Mouse (Mus musculus): ENCODE data around the gene Galr3. TPM values are rescaled to one million over a fixed set of nuclear protein-coding genes. Genes with fewer than 3 reads are reported as not detected.
A peak's percentile ranks its signal among the peaks of the same experiment; 100 is the strongest.

The Galr3 gene
- total and polyA plus RNA-seq, 3 experiments = 0.70 to 1.6 (median 1.2) TPM

DNA sequence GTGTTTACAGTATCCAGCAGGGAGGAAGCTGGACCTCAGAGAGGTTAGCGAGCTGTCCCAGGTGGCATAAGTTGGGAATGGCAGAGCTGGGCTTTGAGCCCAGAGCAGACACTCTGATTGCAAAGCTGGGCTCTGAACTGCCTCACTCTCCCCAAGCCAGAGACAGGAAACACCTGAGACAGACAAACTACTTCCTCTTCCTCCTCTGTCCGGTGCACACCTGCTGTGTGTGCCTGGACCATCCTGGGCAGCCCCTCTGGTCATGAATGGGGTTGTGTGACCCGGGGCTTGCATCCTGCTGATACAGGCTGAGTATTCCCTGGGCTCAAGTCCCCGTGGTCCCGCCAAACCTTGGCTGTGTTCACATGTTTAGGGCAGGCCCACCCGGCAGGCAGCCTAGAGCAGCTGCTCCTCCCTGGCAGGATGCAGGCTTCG, 41.3 kb upstream of the Galr3 start:
- Histone ChIP-seq H3K4me1 (ENCODE audit: control insufficient read depth in 1 of 2, insufficient read depth in 2 of 2) (peaks cover 20 to 60% of the 10 kb centered on the region in 2 experiments), H3K79me2 (replicated peaks; ENCODE audit: control insufficient read depth, extremely low read depth, insufficient read depth, poor library complexity, severe bottlenecking) (no peaks in the 10 kb centered on the region), H3K4me3 (replicated peaks in 1 of 3; ENCODE audit: low read depth in 2 of 3, low read length in 2 of 3, poor library complexity in 1 of 3) (no peak overlapping the region), H3K36me3 (replicated peaks in 1 of 2; ENCODE audit: control insufficient read depth in 1 of 2, insufficient read depth in 1 of 2, low read length in 1 of 2) (peaks cover 63 to 80% of the 10 kb centered on the region in 2 experiments), H3K27me3 (replicated peaks) (no peaks in the 10 kb centered on the region), H3K4me2 (ENCODE audit: insufficient read depth, low read depth, poor library complexity, severe bottlenecking) (no peak overlapping the region), H3K27ac (ENCODE audit: insufficient read depth, low read depth) (no peak overlapping the region), H3K9me3 (replicated peaks; ENCODE audit: low read length) (no peaks in the 10 kb centered on the region), H3K9ac (ENCODE audit: insufficient read depth, low read depth) (no peak overlapping the region)
- peak; percentile 15 for DNase-seq (ENCODE audit: extremely low read depth)
- in situ Hi-C loops (cut with MboI; ENCODE audit: low pct_ligation_motif_present, low pct_unique_long_range_greater_than_20kb, low sequenced_read_pairs) = no loop called here
- TF ChIP-seq RAD21 (IDR thresholded peaks at IDR 0.05; ENCODE audit: low read depth, low read length) (no peak), IRF4 (IDR thresholded peaks at IDR 0.05; ENCODE audit: low read depth, low read length) (no peak), SMC3 (IDR thresholded peaks at IDR 0.05; ENCODE audit: low read depth, low read length) (no peak), MYC (IDR thresholded peaks at IDR 0.05; ENCODE audit: low read depth, low read length) (no peak), CHD1 (IDR thresholded peaks at IDR 0.05; ENCODE audit: low read depth, low read length) (no peak), POLR2A (IDR thresholded peaks at IDR 0.05; ENCODE audit: low read depth, low read length) (no peak), EP300 (IDR thresholded peaks at IDR 0.05; ENCODE audit: low read length) (no peak), MAX (IDR thresholded peaks at IDR 0.05; ENCODE audit: low read length) (no peak), ZKSCAN1 (IDR thresholded peaks at IDR 0.05; ENCODE audit: borderline replicate concordance, low read depth, low read length) (no peak), SIN3A (IDR thresholded peaks at IDR 0.05; ENCODE audit: low read length) (no peak), CTCF (conservative IDR thresholded peaks at IDR 0.05 in 1 of 2, IDR thresholded peaks at IDR 0.05 in 1 of 2; ENCODE audit: low read depth in 2 of 2, low read length in 2 of 2) (no peak), E2F4 (IDR thresholded peaks at IDR 0.05; ENCODE audit: insufficient replicate concordance, low read depth, low read length) (no peak), MAFK (IDR thresholded peaks at IDR 0.05; ENCODE audit: insufficient replicate concordance, low read length) (no peak), ELF1 (IDR thresholded peaks at IDR 0.05; ENCODE audit: low read depth, low read length) (no peak), ZC3H11A (IDR thresholded peaks at IDR 0.05; ENCODE audit: low read depth, low read length) (no peak), JUND (conservative IDR thresholded peaks at IDR 0.05; ENCODE audit: low read depth, low read length) (no peak), ZMIZ1 (IDR thresholded peaks at IDR 0.05; ENCODE audit: low read depth, low read length) (no peak), KAT2A (IDR thresholded peaks at IDR 0.05; ENCODE audit: insufficient replicate concordance, low read length) (no peak)
- dilution Hi-C loops (cut with MboI; ENCODE audit: extremely low pct_ligation_motif_present, extremely low pct_unique_long_range_greater_than_20kb, low sequenced_read_pairs) = no loop called here

DNA sequence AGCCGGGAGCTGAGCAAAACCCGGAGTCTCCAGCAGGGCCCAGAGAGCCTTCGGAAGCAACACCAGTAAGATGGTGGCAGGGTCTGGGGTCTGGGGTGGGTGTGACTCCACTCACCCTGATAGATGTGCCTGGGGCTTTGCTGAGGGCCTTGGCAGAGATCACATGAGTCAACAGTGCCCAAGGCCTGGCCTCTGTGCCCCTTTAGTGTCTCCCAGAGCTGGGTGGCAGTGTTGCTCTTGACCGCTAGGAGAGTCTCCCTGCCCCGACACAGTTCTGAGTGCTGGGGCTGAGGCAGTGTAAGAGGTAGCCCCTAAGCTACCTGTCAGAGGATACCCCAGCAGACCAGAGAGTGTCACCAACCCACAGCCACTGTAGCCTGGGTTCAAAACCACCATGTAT, 40.1 kb upstream of the Galr3 start:
- Histone ChIP-seq H3K9me3 (replicated peaks; ENCODE audit: low read length) (no peaks in the 10 kb centered on the region), H3K79me2 (replicated peaks; ENCODE audit: control insufficient read depth, extremely low read depth, insufficient read depth, poor library complexity, severe bottlenecking) (no peaks in the 10 kb centered on the region), H3K27ac (ENCODE audit: insufficient read depth, low read depth) (no peak overlapping the region), H3K4me1 (ENCODE audit: control insufficient read depth in 1 of 2, insufficient read depth in 2 of 2) (peaks cover 16 to 50% of the 10 kb centered on the region in 2 experiments), H3K4me2 (ENCODE audit: insufficient read depth, low read depth, poor library complexity, severe bottlenecking) (no peak overlapping the region), H3K36me3 (replicated peaks in 1 of 2; ENCODE audit: control insufficient read depth in 1 of 2, insufficient read depth in 1 of 2, low read length in 1 of 2) (peaks cover 66 to 83% of the 10 kb centered on the region in 2 experiments), H3K9ac (ENCODE audit: insufficient read depth, low read depth) (no peak overlapping the region), H3K4me3 (replicated peaks in 1 of 3; ENCODE audit: low read depth in 2 of 3, low read length in 2 of 3, poor library complexity in 1 of 3) (no peak overlapping the region), H3K27me3 (replicated peaks) (no peaks in the 10 kb centered on the region)
- dilution Hi-C loops (cut with MboI; ENCODE audit: extremely low pct_ligation_motif_present, extremely low pct_unique_long_range_greater_than_20kb, low sequenced_read_pairs) (no loop called here), in situ Hi-C loops (cut with MboI; ENCODE audit: low pct_ligation_motif_present, low pct_unique_long_range_greater_than_20kb, low sequenced_read_pairs) (no loop called here)
- no peak for DNase-seq (ENCODE audit: extremely low read depth)
- TF ChIP-seq IRF4 (IDR thresholded peaks at IDR 0.05; ENCODE audit: low read depth, low read length) (no peak), UBTF (IDR thresholded peaks at IDR 0.05; ENCODE audit: low read depth, low read length) (no peak), NRF1 (IDR thresholded peaks at IDR 0.05; ENCODE audit: low read depth, low read length) (no peak)

All from CH12.LX (cell line).